Mouse (Mus musculus) spleen, adult 2 months (tissue): ENCODE results near the gene Pole3. TPM values are rescaled to one million over a fixed set of nuclear protein-coding genes. Genes with fewer than 3 reads are reported as not detected.

Source experiments
- DNase-seq, 2 experiments: peaks; one replicate each; pipeline versions ENCODE4 v3.0.0 to v3.0.0-alpha.2; 2012 to 2021; ENCODE audit warnings: low spot score in 2 of 2, low read depth in 1 of 2
- H3K27ac ChIP-seq: fragments of 200-500 bp; 2 replicates; pipeline ENCODE4 v1.5.1; 2012; ENCODE audit warnings: low read length, inconsistent platforms; ENCODE audit not compliant: insufficient read depth
- H3K27me3 ChIP-seq: fragments of 200-500 bp; 2 replicates; pipeline ENCODE4 v1.6.1; 2012; ENCODE audit warnings: mild to moderate bottlenecking, moderate library complexity, low read length, inconsistent platforms; ENCODE audit not compliant: control insufficient read depth, insufficient read depth
- H3K36me3 ChIP-seq: fragments of 200-500 bp; 2 replicates; pipeline ENCODE4 v1.6.1; 2012; ENCODE audit warnings: mild to moderate bottlenecking, low read length, inconsistent platforms; ENCODE audit not compliant: control insufficient read depth, insufficient read depth
- H3K4me1 ChIP-seq: fragments of 200-500 bp; 2 replicates; pipeline ENCODE4 v1.6.1; 2011; ENCODE audit warnings: inconsistent platforms; ENCODE audit not compliant: control insufficient read depth, insufficient read depth, insufficient read length
- H3K4me3 ChIP-seq: fragments of 200-500 bp; 2 replicates; pipeline ENCODE4 v1.5.1; 2011; ENCODE audit warnings: mild to moderate bottlenecking, inconsistent platforms; ENCODE audit not compliant: insufficient read depth, insufficient read length; ENCODE audit errors: extremely low read depth
- CTCF ChIP-seq: fragments of 200-500 bp; IDR thresholded peaks from 2 replicates; pipeline ENCODE4 v1.5.1; 2011; ENCODE audit warnings: mild to moderate bottlenecking, inconsistent platforms; ENCODE audit not compliant: insufficient read depth, insufficient read length, insufficient replicate concordance; ENCODE audit errors: extremely low read depth
- POLR2A ChIP-seq: fragments of 200-500 bp; IDR thresholded peaks from 2 replicates; pipeline ENCODE4 v1.6.1; 2011; ENCODE audit warnings: low read depth, low read length, inconsistent platforms
- WGBS: fragments of 180-500 bp; shearing (Covaris S2); methylation state at CpG from one replicate; pipeline ENCODE4 v1.1.7; 2018; 5-methylcytosine and 5-hydroxymethylcytosine counted together
- polyA plus RNA-seq: library from polyadenylated mRNA; depleted of rRNA; stranded (reverse); fragments of >200 nt; gene quantifications from 2 replicates; pipeline ENCODE4 v1.2.3, GENCODE M21; 2012

Gene Pole3
- polyA plus RNA-seq, 1 experiment: 6.1 TPM

DNA sequence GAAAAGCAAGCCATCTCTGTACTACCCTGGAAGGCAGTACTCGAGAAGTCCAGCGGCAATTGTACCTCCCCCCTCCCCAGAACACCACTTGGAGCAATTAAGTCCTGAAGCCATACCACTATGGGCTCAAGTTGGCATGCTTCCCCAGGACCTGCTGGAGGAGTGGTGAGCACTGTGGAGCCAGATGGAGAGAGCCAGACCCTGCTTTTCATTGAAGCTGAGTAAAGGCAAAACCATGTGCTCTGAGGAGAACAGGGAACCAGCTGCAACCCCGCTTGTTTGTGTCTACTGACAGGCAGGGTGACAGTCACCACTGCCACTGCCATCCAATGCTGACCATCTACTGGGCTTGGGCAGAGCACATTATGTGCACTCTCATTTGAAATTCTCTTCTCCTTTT is 16.9 kb upstream of the Pole3 start:
- 86% methylated on average over 3 of the region's 3 CpGs for WGBS

DNA sequence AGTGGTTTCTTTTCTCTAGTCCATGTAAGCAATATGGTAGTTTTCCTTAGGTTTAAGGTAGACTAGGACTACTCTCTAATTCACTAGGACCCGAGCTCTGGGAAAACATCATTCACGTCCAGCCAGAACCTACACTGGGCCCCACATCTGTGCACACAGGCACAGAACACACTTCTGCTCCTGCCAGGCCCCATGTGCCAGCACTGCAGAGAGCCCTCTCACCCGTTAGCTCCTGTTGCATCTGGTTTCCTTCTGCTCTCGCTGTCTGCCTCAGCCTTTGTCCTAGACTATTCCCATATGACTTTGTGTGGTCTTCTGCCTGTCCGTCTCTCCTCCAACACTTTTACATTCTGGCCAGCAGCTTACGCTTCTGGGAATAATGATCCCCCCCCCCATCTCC is 8.9 kb upstream of the Pole3 start:
- no peaks in the 10 kb centered on the region for H3K4me1 ChIP-seq
- no peak for TF ChIP-seq POLR2A
- no peak for DNase-seq
- H3K4me3 ChIP-seq: no peak overlapping the region
- WGBS: 84% methylated on average over 6 of the region's 6 CpGs
- H3K27ac ChIP-seq: no peak overlapping the region
- no peaks in the 10 kb centered on the region for H3K27me3 ChIP-seq
- H3K36me3 ChIP-seq: no peaks in the 10 kb centered on the region

More for the DNA sequence above, 16.9 kb upstream of the Pole3 start:
- Histone ChIP-seq H3K36me3 (no peaks in the 10 kb centered on the region), H3K27ac (no peak overlapping the region), H3K27me3 (no peaks in the 10 kb centered on the region), H3K4me1 (no peaks in the 10 kb centered on the region), H3K4me3 (no peak overlapping the region)
- no peak for TF ChIP-seq CTCF
- no peak for TF ChIP-seq POLR2A
- no peak for DNase-seq

DNA sequence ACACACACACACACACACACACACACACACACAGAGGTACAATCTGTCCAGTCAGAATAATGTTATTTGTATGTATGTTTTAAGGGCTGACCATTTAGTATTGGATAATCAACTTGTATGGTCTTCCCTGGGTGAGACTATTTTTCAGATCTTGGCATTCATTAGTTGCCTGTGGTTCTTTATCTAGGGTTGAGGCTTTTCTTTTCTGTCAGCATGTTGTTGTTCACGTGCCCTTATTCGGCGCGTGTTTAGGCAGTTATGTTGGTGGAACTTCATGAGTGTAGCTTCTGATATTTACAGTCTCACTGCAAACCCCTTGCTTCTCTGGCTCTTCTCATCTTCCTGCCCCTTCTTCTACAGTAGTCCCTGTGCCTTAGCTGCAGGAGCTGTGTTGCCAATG is 2.8 kb upstream of the Pole3 start:
- 74% methylated on average over 4 of the region's 4 CpGs for WGBS
- Histone ChIP-seq H3K4me3 (no peak overlapping the region), H3K27ac (no peak overlapping the region), H3K4me1 (peaks cover 4% of the 10 kb centered on the region; the same call in 1 of the 2 replicates), H3K36me3 (no peaks in the 10 kb centered on the region), H3K27me3 (no peaks in the 10 kb centered on the region)
- DNase-seq: no peak
- no peak for TF ChIP-seq CTCF
- no peak for TF ChIP-seq POLR2A

DNA sequence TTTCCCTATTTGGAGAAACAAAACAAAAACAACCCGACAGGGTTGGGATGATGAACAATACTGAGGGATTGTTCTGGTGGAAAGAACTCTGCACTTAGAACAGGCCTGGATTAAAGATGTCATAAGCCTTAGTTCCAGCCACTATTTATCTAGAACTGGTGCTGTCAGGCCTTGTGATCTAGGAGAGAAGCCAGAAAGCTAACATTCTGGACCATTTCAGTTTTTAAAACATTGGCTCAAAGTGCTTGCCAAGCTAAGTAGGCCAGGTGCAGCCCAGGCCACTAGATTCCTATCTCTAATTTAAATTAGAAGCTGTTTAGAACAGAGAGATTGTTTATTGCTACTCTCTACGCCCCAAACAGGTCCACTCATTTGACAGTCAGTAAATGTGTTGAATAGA is 1.4 kb upstream of the Pole3 start:
- Histone ChIP-seq H3K27ac (no peak overlapping the region), H3K27me3 (no peaks in the 10 kb centered on the region), H3K4me1 (peaks cover 4% of the 10 kb centered on the region; the same call in 1 of the 2 replicates), H3K36me3 (no peaks in the 10 kb centered on the region), H3K4me3 (no peak overlapping the region)
- no peak for DNase-seq
- no peak for TF ChIP-seq CTCF
- TF ChIP-seq POLR2A: no peak
- 66% methylated on average over 2 of the region's 2 CpGs for WGBS

DNA sequence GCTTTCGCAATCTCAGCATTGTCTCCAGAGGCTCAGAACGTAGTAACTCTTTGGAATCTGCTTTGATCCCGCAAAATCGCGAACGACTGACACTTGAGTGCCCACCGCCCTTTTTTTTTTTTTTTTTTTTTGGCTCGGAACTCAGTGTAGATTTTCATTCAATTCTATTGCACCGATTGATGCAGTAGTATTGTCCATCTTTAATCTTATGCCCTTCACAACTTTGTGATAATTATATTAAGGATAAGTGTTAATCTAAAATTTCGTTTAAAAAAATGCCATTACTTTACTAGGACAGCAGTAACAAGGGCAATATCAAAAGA is 582 bp upstream of the Pole3 start:
- no peaks in the 10 kb centered on the region for H3K27me3 ChIP-seq
- peak overlapping the region; percentile 51 for H3K4me3 ChIP-seq
- TF ChIP-seq POLR2A: no peak
- no peak for TF ChIP-seq CTCF
- WGBS: 1% methylated on average over 10 of the region's 10 CpGs
- DNase-seq: no peak
- H3K27ac ChIP-seq: no peak overlapping the region
- no peaks in the 10 kb centered on the region for H3K36me3 ChIP-seq
- H3K4me1 ChIP-seq: peaks cover 4% of the 10 kb centered on the region; the same call in 1 of the 2 replicates

DNA sequence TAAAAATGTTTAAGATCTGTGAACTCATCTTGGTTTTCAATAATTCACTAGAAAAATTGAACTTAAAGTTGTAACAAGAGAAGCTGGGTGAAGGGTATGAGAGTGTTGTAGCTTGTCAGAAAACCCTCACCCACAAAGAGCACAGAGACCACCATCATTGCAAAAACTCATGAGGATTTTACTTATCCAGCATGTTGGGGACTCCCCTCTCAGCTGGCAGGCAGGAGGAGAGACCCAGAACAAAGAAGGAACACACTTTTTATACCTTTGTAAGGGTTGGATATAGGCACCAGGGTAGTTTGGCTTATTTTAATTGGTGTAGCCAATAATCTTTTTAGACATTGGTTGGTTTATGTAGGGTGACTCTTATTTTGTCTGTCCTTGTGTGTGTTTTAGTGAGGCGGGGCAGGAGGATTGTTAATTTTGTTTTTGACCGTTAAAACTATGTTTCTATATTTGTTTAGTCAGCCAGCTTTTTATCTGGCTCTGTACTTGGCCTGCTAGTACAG is 3.9 kb downstream of the Pole3 start:
- TF ChIP-seq CTCF (no peak), POLR2A (no peak)
- H3K27ac ChIP-seq: no peak overlapping the region
- H3K4me1 ChIP-seq: peaks cover 14% of the 10 kb centered on the region; the same call in 1 of the 2 replicates
- WGBS: 73% methylated on average over 2 of the region's 2 CpGs
- H3K4me3 ChIP-seq: no peak overlapping the region
- DNase-seq: no peak
- H3K36me3 ChIP-seq: no peaks in the 10 kb centered on the region
- H3K27me3 ChIP-seq: no peaks in the 10 kb centered on the region

DNA sequence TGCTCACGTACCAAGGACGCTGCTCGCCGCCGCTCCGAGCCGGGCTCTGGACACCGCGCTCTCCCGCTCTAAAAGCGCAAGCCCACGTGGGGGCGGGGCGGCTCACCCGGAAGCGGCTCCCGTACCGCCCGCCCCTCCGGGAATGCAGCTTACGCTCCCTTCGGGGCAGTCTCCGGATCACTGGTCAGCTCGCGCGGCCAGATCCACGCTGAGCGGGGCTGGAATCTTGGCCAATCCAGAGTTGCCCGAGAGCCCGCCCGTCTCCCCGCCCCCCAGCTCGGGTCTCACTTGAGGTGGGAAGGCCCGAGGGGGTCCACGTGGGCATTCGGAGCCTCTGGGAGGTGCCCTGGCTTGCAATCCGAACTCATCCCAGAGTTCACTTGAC is 5.0 kb downstream of the Pole3 start, which contains the start of gene Alad:
Gene Alad, minus strand, starts transcription at position 70 of the 385 bp plus-strand sequence.
- under 1% methylated on average over 37 of the region's 37 CpGs for WGBS
- H3K4me1 ChIP-seq: peaks cover 14% of the 10 kb centered on the region; the same call in 1 of the 2 replicates
- no peaks in the 10 kb centered on the region for H3K27me3 ChIP-seq
- no peaks in the 10 kb centered on the region for H3K36me3 ChIP-seq
- TF ChIP-seq CTCF (no peak), POLR2A (no peak)
- H3K27ac ChIP-seq: peak within 1 kb of the TSS; percentile 60
- DNase-seq: peak in 1 of 2 experiments; percentile 71
- H3K4me3 ChIP-seq: peak within 1 kb of the TSS; percentile 97
